Mouse (Mus musculus): ENCODE data around the gene Vmn2r99.

Vmn2r99 gene

GRCm38 (mm10) chr17:19361649-19362048, at the start of gene Vmn2r99:
TSS of gene Vmn2r99 (plus strand) at chr17:19361949.
- no peak for DNase-seq (ENCODE audit: low read depth)

- DNase-seq (ENCODE audit: low read depth), result no peak
These were observed 75.9 kb downstream of the Vmn2r99 start for GRCm38 (mm10) chr17:19437623-19438022.

- no peak for DNase-seq (ENCODE audit: low read depth)
These were observed 83.2 kb downstream of the Vmn2r99 start for GRCm38 (mm10) chr17:19444932-19445331.

Measured in NIH3T3 (cell line).